Mouse (Mus musculus): ENCODE measurements around the gene Ltc4s. TPM values are rescaled to one million over a fixed set of nuclear protein-coding genes. Genes with fewer than 3 reads are reported as not detected.

The Ltc4s gene
- polyA plus RNA-seq, 1 experiment from 2014 or later: 8.5 TPM

DNA sequence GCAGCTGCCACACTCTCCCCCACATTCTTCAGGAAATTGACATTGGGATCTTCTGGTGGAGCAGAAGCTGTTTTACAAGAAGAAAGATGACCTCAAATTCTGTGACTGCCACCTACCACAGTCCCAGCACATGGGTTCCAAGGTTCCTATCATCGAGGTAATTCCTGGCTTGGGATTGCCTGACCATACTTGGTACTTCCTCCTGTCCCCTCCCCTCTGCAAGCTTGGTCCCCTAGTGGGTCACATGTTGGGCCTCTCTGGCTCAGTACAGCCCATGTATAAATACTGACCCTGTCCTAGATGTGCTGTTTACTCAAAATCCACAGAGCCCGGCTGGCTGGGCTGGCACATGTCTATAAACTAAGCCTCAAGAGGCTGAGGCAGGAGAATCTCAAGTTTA is 32.4 kb downstream of the Ltc4s start:
- Histone ChIP-seq H3K27ac (no peak overlapping the region), H3K36me3 (ENCODE audit: insufficient read depth, low read length) (peaks cover 63% of the 10 kb centered on the region), H3K9ac (ENCODE audit: low read depth, low read length) (no peak overlapping the region), H3K4me3 (replicated peaks; ENCODE audit: low read depth, low read length) (no peak overlapping the region), H3K9me3 (replicated peaks; ENCODE audit: low read length) (no peaks in the 10 kb centered on the region), H3K4me2 (ENCODE audit: low read length) (no peak overlapping the region), H3K4me1 (replicated peaks; ENCODE audit: insufficient read depth, low read length) (peaks cover 4% of the 10 kb centered on the region), H3K27me3 (ENCODE audit: insufficient read depth, low read length) (no peaks in the 10 kb centered on the region)
- ATAC-seq (replicated peaks; ENCODE audit: low FRiP score, low read depth) (no peak), DNase-seq (ENCODE audit: low spot score) (no peak)
- TF ChIP-seq CTCF (IDR thresholded peaks at IDR 0.05; ENCODE audit: low read depth): no peak
- 85% methylated on average over 2 of the region's 2 CpGs for WGBS

- Histone ChIP-seq H3K27me3 (ENCODE audit: insufficient read depth, low read length) (no peaks in the 10 kb centered on the region), H3K36me3 (ENCODE audit: insufficient read depth, low read length) (peaks cover 69% of the 10 kb centered on the region), H3K9me3 (replicated peaks; ENCODE audit: low read length) (no peaks in the 10 kb centered on the region), H3K27ac (no peak overlapping the region), H3K4me1 (replicated peaks; ENCODE audit: insufficient read depth, low read length) (peaks cover 4% of the 10 kb centered on the region), H3K4me2 (ENCODE audit: low read length) (no peak overlapping the region), H3K9ac (ENCODE audit: low read depth, low read length) (no peak overlapping the region), H3K4me3 (replicated peaks; ENCODE audit: low read depth, low read length) (no peak overlapping the region)
- DNase-seq (ENCODE audit: low spot score) (no peak), ATAC-seq (replicated peaks; ENCODE audit: low FRiP score, low read depth) (no peak)
- TF ChIP-seq CTCF (IDR thresholded peaks at IDR 0.05; ENCODE audit: low read depth): no peak
- 96% methylated on average over 3 of the region's 3 CpGs for WGBS
Observed at GRCm38 (mm10) chr11:50205434-50205833, 33.0 kb downstream of the Ltc4s start.

DNA sequence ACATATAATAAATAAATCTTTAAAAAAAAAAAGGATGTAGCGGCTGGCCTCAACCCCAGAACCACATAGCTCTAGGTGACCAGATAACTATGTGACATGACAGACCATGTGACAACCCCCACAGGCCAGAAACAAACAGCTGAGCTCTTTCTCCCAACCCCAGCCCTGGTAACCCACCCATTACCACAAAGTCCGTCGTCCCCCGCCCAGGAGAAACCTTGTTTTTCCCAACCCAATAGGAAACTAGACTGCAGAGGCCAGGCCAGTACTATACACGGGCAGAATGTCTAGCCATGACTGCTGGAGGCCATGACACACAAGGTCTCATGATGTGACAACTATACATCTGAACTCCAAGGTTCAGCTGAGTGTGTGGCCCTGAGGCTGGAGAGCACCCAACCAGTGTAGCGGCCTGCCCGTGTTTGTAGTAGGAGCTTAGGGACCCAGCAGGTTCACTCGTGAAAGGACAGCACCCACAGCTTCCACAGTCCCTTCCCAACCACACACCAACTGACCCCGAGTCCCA is 35.1 kb downstream of the Ltc4s start:
- Histone ChIP-seq H3K27ac (no peak overlapping the region), H3K36me3 (ENCODE audit: insufficient read depth, low read length) (peaks cover 81% of the 10 kb centered on the region), H3K27me3 (ENCODE audit: insufficient read depth, low read length) (no peaks in the 10 kb centered on the region), H3K4me3 (replicated peaks; ENCODE audit: low read depth, low read length) (no peak overlapping the region), H3K4me2 (ENCODE audit: low read length) (no peak overlapping the region), H3K9ac (ENCODE audit: low read depth, low read length) (no peak overlapping the region), H3K4me1 (replicated peaks; ENCODE audit: insufficient read depth, low read length) (no peaks in the 10 kb centered on the region), H3K9me3 (replicated peaks; ENCODE audit: low read length) (no peaks in the 10 kb centered on the region)
- DNase-seq (ENCODE audit: low spot score): no peak
- WGBS: 88% methylated on average over 9 of the region's 9 CpGs
- TF ChIP-seq CTCF (IDR thresholded peaks at IDR 0.05; ENCODE audit: low read depth): no peak
- ATAC-seq (replicated peaks; ENCODE audit: low FRiP score, low read depth): no peak

GRCm38 (mm10) chr11:50201590-50201989 is 36.8 kb downstream of the Ltc4s start:
- Histone ChIP-seq H3K4me2 (ENCODE audit: low read length) (no peak overlapping the region), H3K9me3 (replicated peaks; ENCODE audit: low read length) (no peaks in the 10 kb centered on the region), H3K27me3 (ENCODE audit: insufficient read depth, low read length) (no peaks in the 10 kb centered on the region), H3K4me3 (replicated peaks; ENCODE audit: low read depth, low read length) (no peak overlapping the region), H3K9ac (ENCODE audit: low read depth, low read length) (no peak overlapping the region), H3K36me3 (ENCODE audit: insufficient read depth, low read length) (peaks cover 68% of the 10 kb centered on the region), H3K27ac (no peak overlapping the region), H3K4me1 (replicated peaks; ENCODE audit: insufficient read depth, low read length) (no peaks in the 10 kb centered on the region)
- no peak for DNase-seq (ENCODE audit: low spot score)
- TF ChIP-seq CTCF (IDR thresholded peaks at IDR 0.05; ENCODE audit: low read depth): no peak
- 92% methylated on average over 3 of the region's 3 CpGs for WGBS
- ATAC-seq (replicated peaks; ENCODE audit: low FRiP score, low read depth): no peak

DNA sequence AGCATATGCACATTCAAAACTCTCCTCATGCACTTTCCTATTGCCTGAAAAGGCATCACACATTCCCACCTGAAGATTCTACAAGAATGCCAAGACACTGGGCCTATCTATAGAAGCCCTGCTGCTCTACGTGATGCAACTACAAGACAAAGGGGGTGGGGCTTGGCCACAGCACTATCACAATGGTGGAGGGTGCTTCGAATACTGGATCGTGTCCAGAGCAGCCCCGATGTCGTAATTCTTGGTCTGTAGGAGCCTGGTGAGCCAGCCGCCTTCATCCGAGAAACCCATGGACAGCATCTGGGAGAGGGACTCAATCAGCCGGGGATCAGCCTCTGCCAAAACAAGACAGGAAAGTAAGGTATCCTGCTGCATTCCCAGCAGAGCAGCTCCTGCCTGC is 37.8 kb downstream of the Ltc4s start:
- H3K4me2 ChIP-seq (ENCODE audit: low read length): no peak overlapping the region
- H3K9me3 ChIP-seq (replicated peaks; ENCODE audit: low read length): no peaks in the 10 kb centered on the region
- no peaks in the 10 kb centered on the region for H3K4me1 ChIP-seq (replicated peaks; ENCODE audit: insufficient read depth, low read length)
- no peak for TF ChIP-seq CTCF (IDR thresholded peaks at IDR 0.05; ENCODE audit: low read depth)
- H3K27ac ChIP-seq: no peak overlapping the region
- H3K27me3 ChIP-seq (ENCODE audit: insufficient read depth, low read length): no peaks in the 10 kb centered on the region
- H3K36me3 ChIP-seq (ENCODE audit: insufficient read depth, low read length): peaks cover 58% of the 10 kb centered on the region
- 75% methylated on average over 8 of the region's 8 CpGs for WGBS
- ATAC-seq (replicated peaks; ENCODE audit: low FRiP score, low read depth): no peak
- DNase-seq (ENCODE audit: low spot score): no peak
- no peak overlapping the region for H3K9ac ChIP-seq (ENCODE audit: low read depth, low read length)
- H3K4me3 ChIP-seq (replicated peaks; ENCODE audit: low read depth, low read length): no peak overlapping the region

GRCm38 (mm10) chr11:50198916-50199315 is 39.5 kb downstream of the Ltc4s start:
- Histone ChIP-seq H3K36me3 (ENCODE audit: insufficient read depth, low read length) (peaks cover 42% of the 10 kb centered on the region), H3K9me3 (replicated peaks; ENCODE audit: low read length) (no peaks in the 10 kb centered on the region), H3K27ac (no peak overlapping the region), H3K4me2 (ENCODE audit: low read length) (no peak overlapping the region), H3K9ac (ENCODE audit: low read depth, low read length) (no peak overlapping the region), H3K4me1 (replicated peaks; ENCODE audit: insufficient read depth, low read length) (no peaks in the 10 kb centered on the region), H3K27me3 (ENCODE audit: insufficient read depth, low read length) (no peaks in the 10 kb centered on the region), H3K4me3 (replicated peaks; ENCODE audit: low read depth, low read length) (no peak overlapping the region)
- DNase-seq (ENCODE audit: low spot score) (no peak), ATAC-seq (replicated peaks; ENCODE audit: low FRiP score, low read depth) (no peak)
- TF ChIP-seq CTCF (IDR thresholded peaks at IDR 0.05; ENCODE audit: low read depth): no peak
- 85% methylated on average over 2 of the region's 2 CpGs for WGBS

- Histone ChIP-seq H3K9ac (ENCODE audit: low read depth, low read length) (no peak overlapping the region), H3K27ac (no peak overlapping the region), H3K4me3 (replicated peaks; ENCODE audit: low read depth, low read length) (no peak overlapping the region), H3K4me2 (ENCODE audit: low read length) (no peak overlapping the region), H3K4me1 (replicated peaks; ENCODE audit: insufficient read depth, low read length) (no peaks in the 10 kb centered on the region), H3K27me3 (ENCODE audit: insufficient read depth, low read length) (no peaks in the 10 kb centered on the region), H3K36me3 (ENCODE audit: insufficient read depth, low read length) (peaks cover 38% of the 10 kb centered on the region), H3K9me3 (replicated peaks; ENCODE audit: low read length) (no peaks in the 10 kb centered on the region)
- no peak for TF ChIP-seq CTCF (IDR thresholded peaks at IDR 0.05; ENCODE audit: low read depth)
- WGBS: 91% methylated on average over 4 of the region's 5 CpGs
- ATAC-seq (replicated peaks; ENCODE audit: low FRiP score, low read depth): no peak
- DNase-seq (ENCODE audit: low spot score): no peak
Observed at GRCm38 (mm10) chr11:50198219-50198846, 40.1 kb downstream of the Ltc4s start.
